Mouse (Mus musculus) megakaryocyte, embryonic 14.5 days (primary cell): ENCODE measurements around the gene Spdl1.

Experiments used
- FLI1 ChIP-seq: IDR thresholded peaks from 2 replicates; pipeline ENCODE4 v1.6.1; 2012; ENCODE audit warnings: low read length, inconsistent platforms, mixed read lengths
- GATA1 ChIP-seq: IDR thresholded peaks from 3 replicates; pipeline ENCODE4 v1.6.1; 2012; ENCODE audit warnings: mixed read lengths, low read length, inconsistent platforms, borderline replicate concordance

- no peak for TF ChIP-seq GATA1
- TF ChIP-seq FLI1: no peak
These were observed 23.2 kb upstream of the Spdl1 start for GRCm38 (mm10) chr11:34856652-34857051.
